Mouse (Mus musculus) left cerebral cortex, adult 8-10 months (tissue): Measurements from ENCODE around the gene Pih1d3. TPM values are rescaled to one million over a fixed set of nuclear protein-coding genes. Genes with fewer than 3 reads are reported as not detected.

Source experiments
- DNase-seq, 2 experiments: peaks; one replicate each; pipeline ENCODE4 v3.0.0; 2022; ENCODE audit warnings: low spot score in 2 of 2
- total RNA-seq, 4 experiments: library from RNA; stranded (reverse); gene quantifications; 2 replicates each; pipeline ENCODE4 v1.2.4; 2022

The Pih1d3 gene
- not detected for total RNA-seq

DNA sequence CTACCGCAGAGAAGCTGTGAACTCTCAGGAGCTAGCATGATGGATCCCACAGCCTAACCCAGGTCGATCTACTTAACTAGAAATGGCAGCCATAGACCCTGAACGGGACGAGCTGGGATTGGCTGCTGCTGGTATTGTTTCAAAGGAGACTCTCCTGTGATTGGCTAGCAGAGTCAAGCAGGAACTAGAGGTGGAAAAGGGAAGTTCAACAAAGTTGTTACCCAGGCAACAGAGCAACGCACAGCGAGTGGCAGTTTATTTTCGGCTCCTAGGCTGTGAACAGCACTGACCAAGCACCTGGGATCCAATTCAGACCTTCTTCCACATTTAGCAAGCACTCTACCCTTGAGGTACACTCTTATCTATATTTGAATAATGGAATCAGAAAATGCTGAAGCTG is at the start of gene Pih1d3, which contains the start of gene 4931428L18Rik:
Gene Pih1d3 (plus strand): TSS at position 275 of the 400 bp plus-strand sequence.
Gene 4931428L18Rik (minus strand): TSS at position 121 of the 400 bp plus-strand sequence.
- DNase-seq = no peak

DNA sequence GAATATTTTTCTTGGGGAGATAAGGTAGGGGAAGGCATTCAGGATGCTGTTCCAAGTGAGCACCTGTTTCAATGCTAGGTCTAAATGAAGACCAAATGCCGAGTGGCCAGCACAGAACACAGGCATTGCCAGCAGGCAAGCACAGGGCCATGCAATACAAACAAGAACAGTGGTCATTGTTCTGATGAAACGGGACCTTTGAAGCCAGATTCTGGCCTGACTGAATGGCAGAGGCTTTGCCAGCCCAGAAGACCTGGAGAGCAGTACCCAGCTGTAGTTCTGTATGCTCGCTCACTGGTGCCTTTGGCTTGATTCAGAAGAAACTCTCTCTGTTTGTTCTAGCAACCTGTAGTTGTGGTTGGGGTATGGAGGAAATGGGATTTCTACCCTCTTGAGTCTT is 47.2 kb upstream of the Pih1d3 start:
- no peak for DNase-seq

DNA sequence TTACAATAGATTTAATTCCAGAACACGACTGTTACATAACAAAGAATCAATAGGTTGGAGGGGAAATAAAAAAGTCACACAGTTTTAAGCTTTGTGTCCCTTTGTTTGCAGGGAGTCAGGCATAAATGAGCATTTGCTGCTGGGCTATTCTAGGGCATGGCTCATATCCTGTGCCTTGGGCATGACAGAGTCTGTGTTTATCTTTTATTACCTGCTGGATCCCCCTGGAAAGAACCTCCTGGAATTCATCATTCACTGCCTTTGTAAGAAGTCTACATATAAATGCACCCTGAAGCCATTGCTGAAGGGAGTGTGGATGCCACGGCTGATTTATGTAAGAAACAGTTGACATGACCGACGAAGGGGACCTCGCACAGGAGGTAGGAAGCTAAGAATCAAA is 46.5 kb upstream of the Pih1d3 start, which contains the start of gene Lgsn:
Gene Lgsn (plus strand): TSS at position 301 of the 400 bp plus-strand sequence.
- no peak for DNase-seq

DNA sequence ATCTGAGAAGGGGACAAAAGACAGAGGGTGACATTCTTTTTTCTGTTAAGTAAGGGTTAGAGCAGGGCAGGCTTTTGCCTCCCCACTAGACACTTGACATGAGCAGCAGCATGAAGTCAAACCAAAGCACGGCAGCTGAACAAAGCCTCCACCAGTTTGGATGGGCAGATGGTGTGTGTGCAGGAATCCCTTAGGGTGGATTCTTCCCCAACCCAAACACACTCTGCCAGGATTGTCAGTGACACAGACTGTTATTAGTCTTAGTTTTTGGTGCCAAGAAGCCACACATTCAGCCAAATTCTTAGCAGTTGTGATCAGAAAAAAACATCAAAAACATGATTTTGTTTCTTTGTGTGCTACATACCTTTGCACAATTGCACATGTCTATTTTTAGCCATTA is 44.4 kb upstream of the Pih1d3 start:
- no peak for DNase-seq

DNA sequence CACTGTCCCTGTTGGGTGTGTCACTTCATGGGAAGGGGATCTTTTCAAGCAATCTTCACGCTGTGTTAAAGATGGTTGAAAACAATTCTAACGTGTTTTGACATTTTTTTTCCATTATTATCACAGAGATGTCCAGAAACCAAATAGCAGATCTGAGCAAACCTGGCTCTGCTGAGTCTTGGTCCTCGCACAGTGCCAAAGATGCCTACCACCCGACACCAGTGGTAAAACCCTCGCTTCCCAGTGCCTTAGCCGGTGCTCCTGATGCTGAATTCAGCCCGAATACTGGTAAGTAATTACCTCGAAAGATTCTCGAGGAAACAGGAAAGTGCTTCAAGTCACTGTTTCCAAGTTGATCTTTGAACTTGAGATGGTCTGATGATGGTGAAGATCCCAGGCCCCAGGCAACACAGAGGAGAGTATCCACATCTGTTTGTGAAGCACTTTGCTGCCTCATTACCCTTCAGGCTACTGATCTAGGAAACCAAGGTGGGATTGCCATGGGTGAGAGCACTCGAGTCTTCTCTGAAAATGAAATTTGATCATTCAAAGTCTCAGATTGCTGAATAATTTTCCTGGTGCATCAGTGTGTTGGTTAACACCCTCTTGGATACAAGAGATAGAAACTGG is 32.3 kb upstream of the Pih1d3 start:
- DNase-seq = no peak

DNA sequence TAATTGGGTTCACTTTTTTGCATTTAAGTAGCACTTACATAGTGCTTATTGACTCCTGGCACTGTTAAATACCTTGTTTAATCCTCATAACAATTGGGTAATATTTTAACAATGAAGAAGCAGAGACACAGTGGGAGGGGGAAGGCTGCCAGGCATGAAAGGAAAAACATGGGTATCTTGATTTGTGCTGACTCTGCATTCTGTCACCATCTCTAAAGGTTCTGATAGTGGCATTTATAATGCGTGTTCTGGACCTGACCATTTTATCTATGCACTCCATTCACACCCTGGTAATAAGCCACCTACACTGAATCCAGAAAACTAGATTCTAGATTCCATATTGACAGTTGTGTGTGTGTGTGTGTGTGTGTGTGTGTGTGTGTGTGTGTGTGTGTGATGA is 27.0 kb upstream of the Pih1d3 start:
- no peak for DNase-seq

DNA sequence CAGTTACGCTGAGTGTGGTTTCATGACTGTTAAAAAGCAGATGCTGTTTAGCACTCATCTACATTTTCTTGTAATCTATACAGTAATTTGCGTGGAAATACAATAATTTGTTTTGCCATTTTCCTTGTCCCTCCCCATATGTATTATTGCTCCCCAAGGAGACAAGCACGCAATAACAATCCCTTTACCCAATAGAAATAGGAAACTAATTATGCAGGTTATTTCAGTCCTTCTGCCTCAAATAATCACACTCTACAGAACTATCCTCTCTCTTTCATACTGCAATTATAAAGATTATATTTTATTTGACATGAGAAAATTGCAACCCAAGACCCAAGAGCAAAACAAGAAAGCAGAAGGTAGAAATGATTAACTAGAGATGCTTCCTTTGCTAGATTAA is 25.7 kb upstream of the Pih1d3 start:
- no peak for DNase-seq

DNA sequence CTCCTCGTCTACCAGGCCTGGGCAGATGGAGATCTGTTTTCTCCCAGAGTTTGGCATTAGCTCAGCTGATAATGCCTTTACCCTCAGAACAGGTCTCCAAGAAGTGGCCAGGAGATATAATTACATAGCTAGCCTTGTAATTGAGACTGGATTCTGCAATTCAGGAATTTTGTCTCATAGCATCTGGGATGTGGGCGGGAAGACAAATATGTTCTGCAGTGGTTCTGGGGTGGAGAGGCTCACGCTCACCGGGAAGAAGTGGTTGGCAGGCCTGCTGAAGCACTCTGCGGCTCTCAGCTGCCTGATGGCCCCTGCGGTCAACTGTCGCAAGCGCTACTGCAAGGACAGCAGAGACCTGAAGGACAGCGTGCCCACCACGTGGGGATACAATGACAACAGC is 18.9 kb upstream of the Pih1d3 start:
- peak in 1 of 2 experiments; percentile 33 for DNase-seq

DNA sequence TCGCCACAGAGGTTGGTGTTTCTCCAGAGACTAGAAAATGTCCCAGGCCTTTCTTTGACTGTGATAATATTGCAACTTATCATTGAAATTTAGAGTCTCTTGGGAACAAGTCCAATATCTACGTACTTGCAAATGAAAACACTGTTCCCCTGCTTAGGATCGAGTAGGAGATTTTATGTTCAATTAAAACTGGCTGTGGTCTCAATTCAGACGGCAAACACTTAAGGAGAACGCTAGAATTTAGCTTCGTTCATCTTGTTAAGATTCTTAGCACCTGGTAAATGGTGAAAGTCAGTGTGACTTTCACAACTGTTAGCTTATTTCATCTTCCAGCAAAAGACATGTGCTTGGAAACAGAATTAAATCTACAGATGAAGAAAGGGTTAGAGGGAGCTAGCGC is 17.3 kb upstream of the Pih1d3 start:
- DNase-seq = no peak

DNA sequence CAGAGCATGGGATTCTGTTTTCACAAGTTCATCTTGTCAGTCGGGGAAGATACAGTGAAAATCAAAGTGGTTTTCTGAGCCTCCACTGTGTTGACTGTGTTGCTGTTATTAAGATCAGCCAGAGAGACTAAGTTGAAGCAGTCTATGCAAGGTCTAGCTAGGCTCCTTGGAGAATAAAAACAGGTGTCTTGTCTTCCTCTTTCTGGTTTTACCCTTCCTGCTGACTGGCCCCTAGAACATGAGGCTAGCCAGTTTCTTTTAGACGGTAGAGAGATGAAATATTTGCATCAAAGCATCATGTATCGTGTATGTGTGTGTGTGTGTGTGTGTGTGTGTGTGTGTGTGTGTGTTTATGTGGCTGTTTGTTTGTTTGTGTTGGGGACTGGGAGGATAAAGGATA is 16.9 kb upstream of the Pih1d3 start:
- no peak for DNase-seq

DNA sequence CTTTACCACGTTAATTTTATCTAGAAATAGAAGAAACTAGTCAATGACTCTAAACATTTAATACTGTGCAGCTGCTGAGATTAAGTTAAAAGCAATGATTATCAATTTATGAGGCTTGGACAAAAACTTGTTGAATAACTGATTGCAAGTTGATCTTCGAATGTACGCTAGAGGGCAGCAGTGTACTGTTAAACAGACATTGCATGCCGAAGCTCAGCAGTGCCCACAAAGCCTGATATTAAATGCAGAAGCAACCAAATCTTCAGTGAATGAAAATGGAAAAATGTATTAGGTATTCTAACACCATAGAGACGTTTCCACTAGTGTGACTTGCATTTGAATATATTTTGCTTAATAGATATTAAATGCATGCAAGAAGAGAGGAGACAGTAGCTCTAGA is 12.5 kb upstream of the Pih1d3 start:
- no peak for DNase-seq

DNA sequence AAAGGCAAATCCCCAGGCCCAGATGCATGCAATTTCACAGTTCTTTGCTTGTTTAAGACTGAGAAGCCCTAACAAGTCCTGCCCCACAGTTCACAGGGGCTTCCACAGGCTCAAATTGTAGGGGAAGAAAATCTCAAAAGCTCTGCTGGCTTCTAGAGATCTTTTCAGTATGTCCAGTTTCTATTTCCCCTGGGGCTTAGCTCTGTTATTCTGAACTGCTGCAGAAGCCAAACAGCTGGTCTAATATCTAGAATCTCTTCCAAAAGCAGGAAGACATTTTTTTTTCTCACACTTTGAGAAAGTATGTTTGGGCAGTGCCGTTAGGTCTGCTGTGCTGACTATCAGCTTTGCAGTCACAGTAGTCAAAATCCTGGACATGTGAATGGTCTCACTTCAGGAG is 7.8 kb upstream of the Pih1d3 start:
- no peak for DNase-seq

DNA sequence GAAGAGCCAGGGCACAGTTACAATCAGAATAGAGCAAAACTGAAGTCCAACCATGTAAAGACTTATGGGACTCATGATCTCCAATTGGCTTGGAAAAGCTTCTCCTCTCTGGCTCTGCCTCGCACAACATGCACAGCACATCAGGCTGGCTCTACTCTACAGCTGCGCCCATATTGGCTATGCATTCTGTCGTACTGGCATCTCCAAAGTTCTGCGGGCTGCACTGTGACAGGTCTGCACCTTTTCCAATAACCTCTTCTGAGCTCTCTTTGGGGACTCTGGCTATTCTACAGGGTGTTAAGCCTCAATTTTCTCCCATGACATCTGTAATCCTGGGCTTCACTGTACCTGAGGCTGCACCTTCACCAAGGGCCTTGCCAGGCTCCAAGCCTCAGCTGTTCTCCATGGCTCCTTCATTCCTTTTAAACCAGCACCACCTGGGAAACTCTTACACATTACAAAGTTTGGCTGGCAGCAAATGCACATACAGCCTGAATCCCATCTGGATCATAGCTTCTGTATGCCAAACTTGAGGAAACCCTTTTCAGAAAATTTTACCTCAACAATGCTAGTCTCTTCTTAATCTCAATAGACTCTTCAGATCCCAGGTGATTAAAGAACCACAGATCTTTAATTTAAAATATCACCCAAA is 1.9 kb upstream of the Pih1d3 start:
- no peak for DNase-seq

DNA sequence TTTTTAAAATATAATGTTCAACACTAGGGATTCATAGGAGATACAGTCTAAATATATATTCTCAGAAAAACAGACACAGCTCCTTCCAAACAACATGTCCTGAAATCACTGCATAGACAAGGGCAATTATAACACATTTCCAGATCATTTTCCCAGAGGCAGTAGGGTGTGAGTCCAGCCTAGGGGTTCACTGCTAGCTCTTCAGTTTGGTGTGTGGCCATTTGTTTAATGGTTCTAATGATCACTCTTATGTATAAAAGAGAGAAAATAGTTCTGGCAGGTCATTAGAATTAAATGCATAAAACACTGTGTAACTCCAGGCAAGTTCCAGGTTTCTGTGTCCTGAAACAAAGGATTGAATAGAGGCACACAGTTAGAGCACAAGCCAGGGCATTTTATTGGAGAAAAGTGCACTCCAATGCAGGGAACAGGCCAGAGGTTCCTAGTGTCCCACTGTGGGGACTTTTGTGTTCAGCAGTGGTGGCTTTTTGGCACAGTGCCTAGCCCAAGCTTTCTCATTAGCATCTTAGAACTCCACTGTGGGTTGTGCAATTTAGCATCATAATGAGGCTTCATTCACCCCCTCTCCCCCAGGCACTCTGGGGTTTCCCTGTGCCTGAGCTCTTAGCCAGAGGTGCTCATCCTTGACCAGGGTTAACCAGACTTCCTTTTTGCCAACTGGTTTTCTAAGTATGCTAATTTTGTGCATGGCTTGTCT is 10.8 kb downstream of the Pih1d3 start:
- DNase-seq = peak in 1 of 2 experiments; percentile 17

DNA sequence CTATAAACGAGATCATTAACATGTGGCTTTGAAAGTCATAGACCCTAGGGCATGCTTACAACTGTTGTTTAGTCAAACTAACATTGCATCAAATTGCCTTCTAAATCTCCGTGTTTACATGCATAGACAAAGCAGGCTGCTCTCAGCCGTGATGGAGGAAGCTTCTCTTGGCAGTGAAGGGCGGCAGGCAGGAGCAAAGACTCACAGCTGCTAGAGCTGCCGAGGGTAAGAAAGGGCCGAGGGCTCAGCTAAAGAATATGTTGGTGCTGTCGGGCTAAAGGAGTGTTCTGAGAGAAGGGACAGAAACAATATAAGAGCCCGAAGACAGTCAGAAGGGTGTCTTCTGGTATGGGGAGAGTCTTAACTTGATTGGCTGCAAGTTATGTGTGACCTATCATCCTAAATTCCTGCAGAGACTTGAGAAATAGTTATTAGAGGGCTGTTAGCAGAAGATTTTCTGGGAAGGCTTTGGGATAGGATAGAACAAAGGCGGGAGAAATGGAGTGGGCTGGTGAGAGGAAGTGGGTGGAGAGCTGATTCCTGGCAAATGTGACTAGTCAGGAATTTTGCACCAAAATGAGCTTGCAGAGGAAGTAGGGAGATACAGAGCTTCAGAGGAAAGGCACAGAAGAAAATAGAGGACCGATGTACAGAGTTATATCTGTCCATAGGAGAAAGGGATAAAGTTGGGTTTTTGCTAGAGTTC is 37.7 kb downstream of the Pih1d3 start:
- DNase-seq = peak; percentile 6 to 10

Other genes starting within 250 kb of the Pih1d3 start
- gene AC153137.1, start 244.9 kb upstream of the Pih1d3 start, total RNA-seq = not detected
- not detected for gene Lgsn, start 46.4 kb upstream of the Pih1d3 start, total RNA-seq
- not detected for gene 4931428L18Rik, start 154 bp upstream of the Pih1d3 start, total RNA-seq